Mouse (Mus musculus): ENCODE data around the gene Fam92a.
A peak's percentile ranks its signal among the peaks of the same experiment; 100 is the strongest.
"Not testable (repeated sequence)": the region's sequence is repeated elsewhere in the genome, so short reads cannot be mapped to it uniquely, and the experiment has no call there.

Gene Fam92a

GRCm38 (mm10) chr4:12171318-12172091, at the start of gene Fam92a:
Gene Fam92a, minus strand, starts transcription at chr4:12172015.
- peak; percentile 34 for DNase-seq (ENCODE audit: low spot score)

- DNase-seq (ENCODE audit: low spot score): no peak
Measured at GRCm38 (mm10) chr4:12178992-12179391, 7.2 kb upstream of the Fam92a start.

- no peak for DNase-seq (ENCODE audit: low spot score)
Measured at GRCm38 (mm10) chr4:12170986-12171317, 863 bp downstream of the Fam92a start.

GRCm38 (mm10) chr4:12147660-12148059, 24.2 kb downstream of the Fam92a start:
- DNase-seq (ENCODE audit: low spot score): no peak

- DNase-seq (ENCODE audit: low spot score): not testable (repeated sequence)
Measured at GRCm38 (mm10) chr4:12141516-12141915, 30.3 kb downstream of the Fam92a start.

GRCm38 (mm10) chr4:12140592-12141062, 31.2 kb downstream of the Fam92a start:
- not testable (repeated sequence) for DNase-seq (ENCODE audit: low spot score)

GRCm38 (mm10) chr4:12140141-12140567, 31.7 kb downstream of the Fam92a start, which contains the start of gene Rbm12b1:
Gene Rbm12b1, plus strand, starts transcription at chr4:12140264.
- peak; percentile 73 for DNase-seq (ENCODE audit: low spot score)

Data from left cerebral cortex, adult 11 months (tissue).